Mouse (Mus musculus): ENCODE data around the gene Olfr1410.
A peak's percentile ranks its signal among the peaks of the same experiment; 100 is the strongest.

Olfr1410 gene

DNA sequence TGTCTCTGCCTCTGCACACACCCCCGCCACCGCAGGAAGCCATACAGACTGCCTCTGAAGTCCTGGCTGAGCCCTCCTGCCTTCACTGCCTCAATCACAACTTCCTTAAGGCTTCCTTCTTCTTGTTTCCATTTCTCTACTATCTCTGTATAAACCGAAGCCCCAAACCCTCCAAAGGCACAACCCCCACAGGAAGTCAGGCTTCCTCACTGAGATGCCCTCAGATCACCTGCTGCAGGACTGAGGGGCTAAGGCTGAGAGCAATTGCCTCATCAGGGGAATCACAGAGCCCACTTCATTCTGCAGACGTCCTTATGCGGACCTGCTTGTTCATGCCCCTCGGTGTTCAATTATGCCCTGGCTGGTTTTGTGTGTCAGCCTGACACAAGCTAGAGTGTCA is 34.8 kb downstream of the Olfr1410 start:
- DNase-seq (ENCODE audit: low read depth, low spot score) = no peak

DNA sequence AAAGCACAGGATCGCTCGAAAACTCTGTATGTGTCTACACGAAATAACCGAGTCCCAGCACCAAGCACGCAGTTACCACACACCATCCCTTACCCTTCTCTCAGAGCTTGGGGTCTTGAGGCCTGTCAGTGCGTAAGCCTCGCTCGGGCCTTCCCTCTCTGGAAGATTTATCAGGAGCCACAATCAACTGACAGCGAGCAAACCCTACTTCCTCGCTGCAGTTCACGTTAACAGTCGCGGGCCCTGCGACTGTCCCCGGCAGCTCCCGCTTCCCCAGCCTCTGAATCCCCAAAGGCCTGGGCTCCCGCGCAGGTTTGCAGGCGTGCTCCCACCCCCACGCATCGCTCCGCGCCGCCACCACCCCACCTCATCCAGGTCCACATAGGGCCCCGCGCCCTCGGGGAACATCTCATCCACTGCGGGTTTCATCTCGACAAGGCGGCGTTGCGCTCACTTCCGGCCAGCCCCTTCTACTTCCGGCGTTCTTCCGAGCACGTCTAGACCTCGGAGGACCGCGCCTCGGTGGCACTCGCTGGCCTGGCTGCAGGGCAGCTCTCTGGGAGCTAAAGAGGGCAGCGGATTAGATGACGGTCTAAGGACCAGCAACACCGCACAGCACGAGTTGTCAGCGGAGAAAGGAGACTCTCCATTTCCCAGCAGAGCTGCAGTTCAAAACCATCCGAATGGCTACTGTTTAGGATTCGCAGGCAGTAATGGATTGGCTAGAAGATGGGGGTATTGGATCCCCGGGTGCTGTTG is 36.1 kb downstream of the Olfr1410 start, which contains the start of gene Cops9:
Cops9 (minus strand) TSS at position 472 of the 759 bp plus-strand sequence.
- peak; percentile 87 for DNase-seq (ENCODE audit: low read depth, low spot score)

DNA sequence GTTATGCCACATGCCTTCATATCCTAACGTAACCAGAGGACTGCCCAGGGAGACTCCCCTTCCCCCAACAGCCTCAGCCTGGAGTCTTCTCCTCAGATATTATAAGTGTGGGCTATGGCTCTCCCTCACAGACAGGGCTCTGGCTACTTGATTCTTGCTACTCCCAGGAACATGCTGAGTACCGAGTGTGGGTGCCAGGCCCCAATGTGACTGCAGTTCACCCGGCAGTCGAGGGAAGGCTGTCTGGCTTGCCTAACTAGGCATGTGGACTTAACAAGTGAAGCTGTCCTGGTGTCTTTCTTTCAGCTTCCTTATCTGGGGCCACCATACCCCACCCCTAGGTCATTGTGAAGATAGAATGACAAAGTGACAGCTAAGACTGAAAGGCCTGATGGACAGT is 38.1 kb downstream of the Olfr1410 start:
- no peak for DNase-seq (ENCODE audit: low read depth, low spot score)

DNA sequence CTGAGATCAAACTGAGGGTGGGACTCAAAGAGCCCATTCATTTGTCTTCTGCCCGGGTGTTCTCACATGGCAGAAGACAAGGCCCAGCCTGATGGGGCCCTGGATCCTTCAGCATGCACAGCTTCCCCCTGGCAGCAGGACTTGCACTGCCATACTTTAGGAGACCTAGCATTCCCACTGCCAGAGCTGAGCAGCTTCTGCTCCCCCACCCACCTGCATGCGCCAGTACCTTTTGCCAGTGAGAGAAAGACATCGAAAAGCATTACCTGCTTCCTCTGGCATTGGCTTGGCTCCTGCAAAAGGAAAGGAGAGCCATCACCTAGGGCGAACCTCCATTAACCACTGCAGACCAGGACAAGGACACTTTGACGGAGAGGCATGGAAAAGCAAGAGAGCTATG is 39.3 kb downstream of the Olfr1410 start:
- no peak for DNase-seq (ENCODE audit: low read depth, low spot score)

DNA sequence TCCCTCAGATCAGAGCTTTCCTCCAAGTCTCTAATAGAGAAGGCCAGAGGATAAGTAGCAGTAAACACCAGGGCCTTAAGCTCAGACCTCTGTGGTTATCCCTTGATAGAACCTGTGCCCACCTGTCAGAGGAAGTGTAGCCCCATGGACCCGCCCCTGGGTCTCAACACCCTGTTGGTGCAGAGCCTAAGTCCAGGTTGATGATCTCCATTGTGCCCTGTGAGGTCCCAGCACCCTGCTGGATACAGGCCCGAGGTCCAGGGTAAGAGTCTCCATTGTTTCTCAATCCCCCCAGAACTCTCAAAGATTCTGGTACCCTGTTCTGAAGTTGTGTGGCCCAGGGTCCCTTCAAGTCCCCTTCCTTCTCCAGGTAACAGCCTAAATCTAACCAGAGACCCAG is 40.5 kb downstream of the Olfr1410 start:
- no peak for DNase-seq (ENCODE audit: low read depth, low spot score)

DNA sequence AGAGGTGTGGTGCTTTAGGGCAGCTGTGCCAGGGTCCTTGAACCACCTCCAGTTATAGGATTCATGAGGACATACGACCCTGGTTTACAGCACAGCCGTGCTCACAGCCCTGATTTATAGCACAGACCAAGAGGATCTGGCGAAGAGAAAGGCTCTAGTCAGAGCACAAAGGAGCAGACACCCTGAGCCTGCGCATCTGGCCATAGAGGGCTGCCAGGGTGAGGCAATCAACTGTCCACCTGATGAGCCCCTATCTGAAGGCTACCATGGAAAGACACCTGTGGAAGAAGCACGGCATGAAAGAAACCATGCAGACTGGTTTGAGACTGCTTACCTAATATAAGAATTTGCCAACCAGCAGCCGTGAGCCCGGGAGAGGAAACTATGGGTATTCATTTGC is 41.0 kb downstream of the Olfr1410 start:
- no peak for DNase-seq (ENCODE audit: low read depth, low spot score)

DNA sequence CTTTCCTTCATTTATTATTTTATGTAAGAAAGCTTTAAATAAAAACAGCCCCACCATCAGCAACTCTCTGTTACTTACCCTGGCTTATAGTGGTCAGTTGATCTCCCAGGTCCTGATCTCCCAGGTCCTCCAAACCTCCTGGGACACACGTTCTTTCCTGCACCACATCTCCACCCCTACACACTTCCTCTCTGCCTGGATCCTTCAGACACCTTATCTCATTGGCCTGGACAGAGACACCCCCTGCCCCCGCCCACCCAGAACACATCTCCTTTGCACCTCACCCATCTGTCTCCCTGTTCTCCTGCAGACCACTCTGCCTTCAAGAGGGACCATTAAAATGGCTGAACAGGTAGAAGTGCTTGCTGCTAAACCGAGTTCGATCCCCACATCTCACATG is 41.4 kb downstream of the Olfr1410 start:
- no peak for DNase-seq (ENCODE audit: low read depth, low spot score)

DNA sequence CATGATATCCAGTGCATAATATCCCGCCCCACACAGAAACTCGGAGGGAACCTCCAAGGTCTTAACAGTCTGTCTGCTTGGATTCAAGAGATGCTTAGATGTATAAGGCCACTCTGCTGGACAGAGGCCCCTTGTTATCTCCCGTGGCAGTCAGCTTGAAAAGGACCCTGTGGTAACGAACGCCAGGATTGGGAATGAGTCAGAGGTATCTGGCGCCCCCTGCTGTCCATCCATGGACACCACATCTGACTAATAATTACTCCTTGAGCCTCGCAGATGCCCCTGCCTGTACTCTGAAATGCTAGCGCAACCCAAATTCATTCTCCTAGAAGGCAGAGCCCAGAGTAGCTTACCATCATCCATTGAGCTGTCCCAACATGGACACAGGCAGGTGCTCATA is 42.2 kb downstream of the Olfr1410 start:
- peak; percentile 73 for DNase-seq (ENCODE audit: low read depth, low spot score)

DNA sequence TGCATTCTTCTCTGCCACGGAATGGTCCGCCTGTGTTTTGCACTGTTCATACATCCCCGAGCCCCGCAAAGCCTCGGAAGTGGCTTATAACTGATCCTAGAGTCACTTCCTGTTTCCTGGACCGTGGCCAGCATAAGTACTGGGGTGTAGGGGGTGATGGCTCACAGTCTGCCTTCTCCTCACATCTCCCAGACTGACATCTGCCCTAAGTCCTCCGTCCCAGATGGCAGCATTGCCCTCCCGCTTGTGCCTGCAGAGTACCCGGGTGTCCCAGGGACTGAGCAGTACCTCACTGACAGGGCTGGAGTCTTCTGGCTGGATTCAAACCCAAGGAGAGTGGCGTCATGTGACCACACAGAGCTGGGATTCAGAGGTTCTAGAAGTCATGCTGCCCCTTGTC is 42.6 kb downstream of the Olfr1410 start:
- DNase-seq (ENCODE audit: low read depth, low spot score) = no peak

DNA sequence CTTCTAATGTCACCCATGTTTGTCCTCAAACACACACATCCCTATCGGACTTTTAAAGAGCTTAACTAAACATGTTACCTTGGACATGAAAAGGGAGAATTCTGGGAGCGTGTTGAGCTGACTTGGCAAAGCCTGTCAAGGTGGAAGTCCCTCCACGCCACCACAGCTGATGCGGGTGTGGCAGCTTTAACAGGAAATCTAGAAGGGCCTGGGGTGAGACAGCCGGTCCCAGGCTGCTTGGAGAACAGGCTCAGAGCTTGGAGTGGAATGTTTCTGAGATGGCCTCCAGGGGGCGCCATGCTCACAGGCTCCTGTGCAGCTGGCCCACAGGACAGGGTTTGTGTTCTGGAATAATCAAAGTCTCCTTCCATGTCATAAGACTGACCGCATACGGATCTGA is 43.1 kb downstream of the Olfr1410 start, which contains the start of gene Otos:
Otos (minus strand) TSS at position 169 of the 400 bp plus-strand sequence.
- peak; percentile 80 for DNase-seq (ENCODE audit: low read depth, low spot score)

DNA sequence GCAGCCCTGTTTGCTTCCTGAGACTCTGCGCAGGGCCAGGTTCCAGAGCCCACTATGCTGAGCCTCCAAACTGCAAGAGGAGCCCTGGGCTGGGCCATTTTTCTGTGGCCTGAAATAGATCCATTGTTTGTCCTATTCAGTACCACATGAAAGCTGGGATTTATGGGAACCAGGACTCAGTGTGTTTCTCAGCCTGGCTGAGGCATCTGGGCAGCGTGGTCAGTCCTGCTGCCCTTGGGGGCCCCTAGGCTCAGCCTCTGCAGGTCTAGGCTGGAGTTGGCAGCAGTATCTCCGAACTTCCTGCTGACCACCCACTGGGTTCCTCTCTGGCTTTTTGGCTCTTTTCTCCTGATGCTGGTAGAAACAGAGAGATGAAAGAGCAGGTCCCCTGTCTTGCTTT is 45.9 kb downstream of the Olfr1410 start:
- no peak for DNase-seq (ENCODE audit: low read depth, low spot score)

DNA sequence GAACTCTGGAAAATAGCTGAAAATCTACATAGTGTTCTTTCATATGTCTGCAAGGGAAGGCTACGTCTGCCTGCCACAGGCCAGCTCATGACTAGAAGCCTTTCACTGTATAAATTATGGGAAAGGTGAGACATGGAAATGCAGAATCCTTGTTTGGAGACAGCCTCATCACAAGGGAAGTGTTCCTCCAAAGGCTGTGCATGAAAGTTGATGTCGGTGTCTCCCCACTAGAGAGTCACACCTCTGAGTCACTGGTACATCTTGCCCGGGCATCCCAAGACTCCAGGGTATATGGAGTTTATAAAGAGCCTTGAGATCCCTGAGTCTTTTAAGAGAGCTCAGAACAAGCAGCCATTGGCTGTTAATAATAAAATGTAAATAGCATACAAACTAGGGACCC is 47.6 kb downstream of the Olfr1410 start:
- DNase-seq (ENCODE audit: low read depth, low spot score) = no peak

DNA sequence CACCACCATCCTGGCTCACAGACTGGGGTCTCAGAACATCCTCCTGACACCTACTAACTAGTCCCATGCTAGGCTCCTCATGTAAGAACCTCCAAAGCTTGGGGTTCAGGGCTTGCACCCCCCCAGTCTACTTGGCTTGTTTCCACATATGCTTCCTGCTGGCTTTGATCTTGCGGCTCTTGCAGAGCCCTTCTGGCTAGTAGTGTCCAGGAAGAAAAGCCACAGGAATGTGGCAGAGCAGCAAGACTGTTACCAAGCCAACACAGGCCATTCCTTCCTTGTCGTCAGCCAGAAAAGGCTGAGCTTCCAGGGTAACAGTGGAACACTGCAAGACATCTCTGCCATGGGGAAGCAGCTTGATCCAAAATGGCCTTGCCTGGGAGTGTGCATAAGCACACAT is 49.1 kb downstream of the Olfr1410 start:
- DNase-seq (ENCODE audit: low read depth, low spot score) = no peak

DNA sequence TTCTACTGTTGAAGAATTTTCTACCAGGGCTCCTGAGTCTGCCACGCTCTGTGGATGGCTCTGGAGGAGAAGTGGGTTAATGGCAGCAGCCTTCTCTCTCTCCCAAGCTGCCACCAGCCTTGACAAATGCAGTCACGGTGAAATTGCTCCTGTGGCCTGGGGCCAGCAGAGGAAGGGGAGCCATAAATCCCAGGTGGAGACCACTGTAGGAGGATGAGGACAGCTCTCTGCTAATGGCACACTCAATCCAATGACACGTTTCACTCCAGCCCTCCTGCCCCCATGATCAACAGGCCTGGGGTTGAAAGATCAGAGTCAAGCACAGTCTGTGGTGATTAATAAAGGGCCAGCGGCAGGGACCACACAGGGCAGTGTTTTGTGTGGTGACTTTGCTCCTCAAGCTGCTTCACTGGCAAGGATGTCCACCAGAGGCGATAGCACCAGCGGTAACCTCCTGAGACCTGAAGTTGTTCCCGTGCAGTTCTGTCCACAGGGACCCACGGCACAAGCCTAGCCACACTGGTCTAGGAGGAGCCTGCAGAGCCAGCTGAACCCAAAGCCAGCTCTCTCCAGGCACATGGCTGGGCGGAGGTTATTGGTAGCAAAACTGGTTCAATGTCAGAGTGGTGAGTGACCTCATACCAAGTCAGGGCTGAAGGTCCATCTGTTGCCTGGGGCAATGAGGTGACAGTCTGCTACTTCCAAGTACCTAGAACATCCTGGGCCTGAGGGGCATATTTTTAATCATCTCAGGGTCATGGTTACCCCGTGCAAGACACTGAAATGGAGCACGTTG is 51.6 kb downstream of the Olfr1410 start:
- no peak for DNase-seq (ENCODE audit: low read depth, low spot score)

DNA sequence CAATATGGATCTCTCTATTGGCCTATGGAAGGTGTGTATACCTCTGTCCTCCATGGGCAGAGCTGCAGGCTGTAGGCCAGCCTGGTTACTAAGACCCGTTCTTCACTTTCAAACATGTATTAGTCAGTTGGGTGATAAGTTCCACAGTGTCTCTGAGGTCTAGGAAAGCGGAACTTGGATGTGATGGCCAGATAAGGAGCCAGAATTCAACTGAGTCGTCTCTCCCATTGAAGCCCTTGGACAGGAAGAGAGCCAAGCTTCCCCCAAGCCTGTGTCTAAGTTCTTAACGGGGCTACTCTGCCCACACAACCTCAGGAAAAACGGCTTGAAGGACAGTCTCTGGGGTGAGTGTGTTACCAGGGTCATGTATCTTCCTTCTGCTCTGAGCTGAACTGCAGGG is 53.8 kb downstream of the Olfr1410 start:
- no peak for DNase-seq (ENCODE audit: low read depth, low spot score)

All from R1 (cell line).